9 mouse cellular contexts compared by ENCODE assay signal in the genomic region with DNA sequence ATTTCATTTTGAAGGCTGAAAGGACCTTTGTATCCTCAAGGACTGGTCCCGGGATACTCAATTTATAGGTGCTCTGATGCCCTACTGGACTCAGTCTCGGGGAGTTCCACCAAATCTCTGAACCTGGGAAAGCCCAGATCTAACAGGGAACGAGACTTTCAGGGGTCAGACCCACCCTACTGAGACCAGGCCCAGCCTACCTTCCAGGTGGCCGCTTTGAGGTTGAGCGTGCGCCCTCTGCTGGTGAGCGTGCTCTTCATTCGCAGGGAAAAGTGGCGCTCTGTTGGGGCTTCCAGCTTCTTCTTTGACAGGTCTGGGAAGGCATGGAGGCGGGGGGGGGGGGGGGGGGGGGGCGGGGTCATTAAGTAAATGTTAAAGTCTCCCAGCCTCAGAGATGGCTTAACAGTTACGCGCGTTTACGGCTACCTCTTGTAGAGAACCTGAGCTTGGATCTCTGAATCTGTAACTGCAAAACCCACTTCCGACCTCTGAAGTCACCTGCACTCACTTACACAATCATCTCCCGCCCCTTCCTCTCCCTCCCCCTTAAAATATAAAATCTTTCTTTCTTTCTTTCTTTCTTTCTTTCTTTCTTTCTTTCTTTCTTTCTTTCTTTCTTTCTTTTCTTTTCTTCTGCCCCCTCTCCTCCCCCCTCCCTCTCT. TPM values are rescaled to one million over a fixed set of nuclear protein-coding genes. Genes with fewer than 3 reads are reported as not detected.
DNase-seq lines count a peak whose midpoint lies in the region; ATAC-seq and TF ChIP-seq lines count a peak whose summit lies in the region.
"Had no signal": no experiment of that assay in that cellular context is flagged by ENCODE, and none has a peak within 500 bp of the region (broad histone marks: within the 10 kb centered on the region; RNA-seq: fewer than 3 reads in every experiment).

No protein-coding gene starts in this region.

- no peak overlapping the region; the same call in 1 of the 2 replicates for H3K9ac ChIP-seq in heart, embryonic 14.5 days (ENCODE audit: low read length)
- H3K9ac ChIP-seq: embryonic facial prominence, embryonic 12.5 days had no signal

- H3K4me1 ChIP-seq in heart, embryonic 14.5 days (ENCODE audit: control insufficient read depth in 2 of 2, insufficient read depth in 2 of 2, low read length in 2 of 2), result peaks cover 5 to 6% of the 10 kb centered on the region in 2 experiments; a peak in 3 of 4 replicates
- peaks cover 13% of the 10 kb centered on the region for H3K4me1 ChIP-seq in thymus, adult 2 months (replicated peaks; ENCODE audit: control insufficient read depth, insufficient read depth, low read length)

- H3K27me3 ChIP-seq in heart, embryonic 14.5 days (ENCODE audit: control insufficient read depth, insufficient read depth, low read length), result no peaks in the 10 kb centered on the region
- no peaks in the 10 kb centered on the region for H3K27me3 ChIP-seq in thymus, adult 2 months (ENCODE audit: control insufficient read depth, insufficient read depth, low read length)
- H3K27me3 ChIP-seq: embryonic facial prominence, embryonic 12.5 days had no signal

- DNase-seq in layer of hippocampus, adult 2 months (ENCODE audit: low spot score in 2 of 2), result peak in 1 of 2 experiments; percentile 70
- no peak for DNase-seq in layer of hippocampus, adult 18-20 months (ENCODE audit: low spot score in 2 of 2)
- peak; percentile 79 for DNase-seq in R1 (ENCODE audit: low read depth, low spot score)
- DNase-seq in kidney, postnatal 36 days, result peak; percentile 79 to 88
- DNase-seq in thymus, adult 2 months, result peak; percentile 74

- peaks cover 86% of the 10 kb centered on the region for H3K36me3 ChIP-seq in heart, embryonic 14.5 days (ENCODE audit: control insufficient read depth, insufficient read depth, low read length)
- no peaks in the 10 kb centered on the region for H3K36me3 ChIP-seq in thymus, adult 2 months (ENCODE audit: control insufficient read depth, insufficient read depth, low read length)

- no peak overlapping the region for H3K27ac ChIP-seq in layer of hippocampus, adult 2 months
- no peak overlapping the region for H3K27ac ChIP-seq in heart, embryonic 14.5 days (replicated peaks in 1 of 2; ENCODE audit: control insufficient read depth in 1 of 2, insufficient read depth in 1 of 2, low read depth in 2 of 2, low read length in 2 of 2)
- H3K27ac ChIP-seq in thymus, adult 2 months (ENCODE audit: control insufficient read depth, insufficient read depth, low read length), result no peak overlapping the region
- H3K27ac ChIP-seq: embryonic facial prominence, embryonic 12.5 days had no signal

- H3K4me3 ChIP-seq in layer of hippocampus, adult 2 months, result no peak overlapping the region
- H3K4me3 ChIP-seq in heart, embryonic 14.5 days (ENCODE audit: control insufficient read depth in 1 of 2, insufficient read depth in 1 of 2, low read depth in 1 of 2, low read length in 2 of 2), result no peak overlapping the region
- no peak overlapping the region for H3K4me3 ChIP-seq in thymus, adult 2 months (ENCODE audit: control insufficient read depth, insufficient read depth, low read length)
- H3K4me3 ChIP-seq: embryonic facial prominence, embryonic 12.5 days had no signal

- no peak overlapping the region for H3K4me2 ChIP-seq in heart, embryonic 14.5 days (ENCODE audit: low read length)
- H3K4me2 ChIP-seq: embryonic facial prominence, embryonic 12.5 days had no signal

- peaks cover 5% of the 10 kb centered on the region; the same call in 1 of the 2 replicates for H3K9me3 ChIP-seq in heart, embryonic 14.5 days (ENCODE audit: control insufficient read depth, low read length)
- H3K9me3 ChIP-seq: embryonic facial prominence, embryonic 12.5 days had no signal

- WGBS in heart, embryonic 14.5 days, result 16% methylated on average over 16 of the region's 17 CpGs
- WGBS in thymus, adult 2 months, result 10% methylated on average over 15 of the region's 17 CpGs

- peak; percentile 68 for ATAC-seq in common myeloid progenitor, adult 5-6 weeks (replicated peaks; ENCODE audit: low read depth, poor library complexity, severe bottlenecking)
- ATAC-seq in heart, embryonic 14.5 days (ENCODE audit: insufficient number of reproducible peaks, insufficient read depth, low FRiP score, low read depth), result 0 out of 2 replicates have a peak, but pooled peaks have one; percentile 19
- peak; percentile 78 for ATAC-seq in megakaryocyte progenitor cell, adult 5-6 weeks (replicated peaks; ENCODE audit: poor library complexity)

- no peak for TF ChIP-seq POLR2A in thymus, adult 2 months (IDR thresholded peaks at IDR 0.05; ENCODE audit: control insufficient read depth, extremely low read depth, insufficient read depth, low read length, poor library complexity)

- TF ChIP-seq CTCF in layer of hippocampus, adult 2 months (conservative IDR thresholded peaks at IDR 0.05), result peak; percentile 78
- TF ChIP-seq CTCF in thymus, adult 2 months (IDR thresholded peaks at IDR 0.05; ENCODE audit: borderline replicate concordance, control insufficient read depth, extremely low read depth, insufficient read depth, low read length, poor library complexity), result peak; percentile 81; the same call in 1 of the 2 replicates

RNA-seq across cellular contexts. Expression of gene Hif3a, which starts 11.2 kb away (rescaled TPM):
- 10 to 100 TPM; 16.0 to 16.6 TPM for total RNA-seq in layer of hippocampus, adult 2 months (2021)
- 10 to 100 TPM in 1 of 2 experiments, 1 to 10 TPM in 1; 8.3 to 13.1 TPM for total RNA-seq in layer of hippocampus, adult 18-20 months (2021)
- 0.82 and 2.2 TPM in 2 replicates for total RNA-seq in common myeloid progenitor, adult 5-6 weeks (2017)
- polyA plus RNA-seq in heart, embryonic 14.5 days (2014; fragmentation: Nextera tagmentation; extraction: Ambion mirVana), result 43.7 and 51.6 TPM in 2 replicates
- 1.6 and 2.1 TPM in 2 replicates for total RNA-seq in megakaryocyte progenitor cell, adult 5-6 weeks (2015)
- total RNA-seq in megakaryocyte progenitor cell, adult 5-6 weeks (2017), result 0.21 and 0.78 TPM in 2 replicates
- polyA plus RNA-seq in thymus, adult 2 months (2012; rRNA removed), result 2.8 and 8.9 TPM in 2 replicates

RNA-seq across cellular contexts. Expression of gene Psg16, which starts 22.8 kb away (rescaled TPM):
- 1 to 10 TPM; 3.5 to 4.1 TPM for total RNA-seq in layer of hippocampus, adult 2 months (2021)
- total RNA-seq in layer of hippocampus, adult 18-20 months (2021), result 1 to 10 TPM; 3.0 to 5.0 TPM
- total RNA-seq in common myeloid progenitor, adult 5-6 weeks (2017), result 1.0 TPM in 1 of 2 replicates, not detected in the other
- polyA plus RNA-seq in heart, embryonic 14.5 days (2014; fragmentation: Nextera tagmentation; extraction: Ambion mirVana), result 0.16 and 0.23 TPM in 2 replicates
- 0.02 TPM in 1 of 2 replicates, not detected in the other for total RNA-seq in megakaryocyte progenitor cell, adult 5-6 weeks (2015)
- total RNA-seq in megakaryocyte progenitor cell, adult 5-6 weeks (2017), result 0.25 TPM in 1 of 2 replicates, not detected in the other
- polyA plus RNA-seq in thymus, adult 2 months (2012; rRNA removed), result not detected in 2 replicates

RNA-seq across cellular contexts. Expression of gene Ppp5c, which starts 23.3 kb away (rescaled TPM):
- total RNA-seq in layer of hippocampus, adult 2 months (2021), result 100 to 1,000 TPM; 148 to 155 TPM
- 100 to 1,000 TPM; 146 to 147 TPM for total RNA-seq in layer of hippocampus, adult 18-20 months (2021)
- 75.0 and 99.0 TPM in 2 replicates for total RNA-seq in common myeloid progenitor, adult 5-6 weeks (2017)
- 88.4 and 89.1 TPM in 2 replicates for polyA plus RNA-seq in heart, embryonic 14.5 days (2014; fragmentation: Nextera tagmentation; extraction: Ambion mirVana)
- total RNA-seq in megakaryocyte progenitor cell, adult 5-6 weeks (2015), result 74.8 and 80.5 TPM in 2 replicates
- total RNA-seq in megakaryocyte progenitor cell, adult 5-6 weeks (2017), result 68.3 and 78.9 TPM in 2 replicates
- 359 and 363 TPM in 2 replicates for polyA plus RNA-seq in thymus, adult 2 months (2012; rRNA removed)

RNA-seq across cellular contexts. Expression of gene Ccdc8, which starts 58.6 kb away (rescaled TPM):
- total RNA-seq in layer of hippocampus, adult 2 months (2021), result 1 to 10 TPM; 1.8 to 2.2 TPM
- total RNA-seq in layer of hippocampus, adult 18-20 months (2021), result 1 to 10 TPM; 1.8 to 2.1 TPM
- total RNA-seq in common myeloid progenitor, adult 5-6 weeks (2017), result 6.5 and 8.2 TPM in 2 replicates
- polyA plus RNA-seq in heart, embryonic 14.5 days (2014; fragmentation: Nextera tagmentation; extraction: Ambion mirVana), result 21.9 and 26.8 TPM in 2 replicates
- total RNA-seq in megakaryocyte progenitor cell, adult 5-6 weeks (2015), result 1.1 and 1.3 TPM in 2 replicates
- total RNA-seq in megakaryocyte progenitor cell, adult 5-6 weeks (2017), result 3.8 and 6.0 TPM in 2 replicates
- polyA plus RNA-seq in thymus, adult 2 months (2012; rRNA removed), result 1.5 and 2.0 TPM in 2 replicates

Comparison
In these comparisons a context has a peak if more than half of its experiments do, and no peak if none do; other contexts are left out.
1. DNase-seq: peak in R1 (single experiment), kidney, postnatal 36 days (2 of 2) and thymus, adult 2 months (single experiment); none in layer of hippocampus, adult 18-20 months (0 of 2).
2. ATAC-seq: peak in every context shown above with its lines; median percentile 78 in megakaryocyte progenitor cell, adult 5-6 weeks; 68 in common myeloid progenitor, adult 5-6 weeks; 19 in heart, embryonic 14.5 days.